Mouse (Mus musculus) intestine, postnatal 0 days (tissue): ENCODE data around the gene Sntb2. TPM values are rescaled to one million over a fixed set of nuclear protein-coding genes. Genes with fewer than 3 reads are reported as not detected.
A peak's percentile ranks its signal among the peaks of the same experiment; 100 is the strongest.
"Not testable (repeated sequence)": the region's sequence is repeated elsewhere in the genome, so short reads cannot be mapped to it uniquely, and the experiment has no call there.

Source experiments
- ATAC-seq: fragments of 200-750 bp; cut with Nextera tagmentation; 2 replicates; pipeline ENCODE4 v1.8.0; 2017; ENCODE audit warnings: mild to moderate bottlenecking, moderate TSS enrichment, moderate library complexity
- H3K27ac ChIP-seq: fragments of 300-500 bp; sonication (generic); 2 replicates; pipeline ENCODE4 v1.5.1; 2014; ENCODE audit warnings: mild to moderate bottlenecking, low read depth, low read length, moderate library complexity
- H3K27me3 ChIP-seq: fragments of 300-500 bp; sonication (generic); replicated peaks from 2 replicates; pipeline ENCODE4 v1.6.1; 2014; ENCODE audit warnings: low read length, mixed read lengths; ENCODE audit not compliant: control insufficient read depth, insufficient read depth
- H3K36me3 ChIP-seq: fragments of 300-500 bp; sonication (generic); 2 replicates; pipeline ENCODE4 v1.6.1; 2014; ENCODE audit warnings: mild to moderate bottlenecking, moderate library complexity; ENCODE audit not compliant: control insufficient read depth, insufficient read depth
- H3K4me1 ChIP-seq: fragments of 300-500 bp; sonication (generic); replicated peaks from 2 replicates; pipeline ENCODE4 v1.6.1; 2014; ENCODE audit warnings: antibody characterized with exemption, low read length, mixed read lengths; ENCODE audit not compliant: control insufficient read depth, insufficient read depth
- H3K4me2 ChIP-seq: fragments of 300-500 bp; sonication (generic); replicated peaks from 2 replicates; pipeline ENCODE4 v1.6.1; 2014; ENCODE audit warnings: low read depth, mild to moderate bottlenecking, moderate library complexity
- H3K4me3 ChIP-seq: fragments of 300-500 bp; sonication (generic); 2 replicates; pipeline ENCODE4 v1.5.1; 2014; ENCODE audit warnings: low read depth, low read length
- H3K9ac ChIP-seq: fragments of 300-500 bp; sonication (generic); 2 replicates; pipeline ENCODE4 v1.6.1; 2014; ENCODE audit warnings: mild to moderate bottlenecking, low read depth, low read length
- H3K9me3 ChIP-seq: fragments of 300-500 bp; sonication (generic); 2 replicates; pipeline ENCODE4 v1.6.1; 2016; ENCODE audit warnings: mixed run types; ENCODE audit not compliant: control insufficient read depth
- CTCF ChIP-seq: sonication (generic); IDR thresholded peaks from 2 replicates; pipeline ENCODE4 v1.5.1; 2016; ENCODE audit warnings: low read depth, mild to moderate bottlenecking, control low read depth, antibody characterized with exemption, moderate library complexity
- WGBS: fragments of 180-500 bp; shearing (Covaris S2); extraction: QIAGEN DNeasy Blood & Tissue Kit; methylation state at CpG from one replicate; pipeline ENCODE4 v1.1.7; 2014; 5-methylcytosine and 5-hydroxymethylcytosine counted together
- polyA plus RNA-seq: library from polyadenylated mRNA; unstranded; fragments of >200 nt; fragmentation: Nextera tagmentation; extraction: Ambion mirVana; gene quantifications from 2 replicates; pipeline ENCODE4 v1.2.1, GENCODE M21; 2015

The Sntb2 gene
- polyA plus RNA-seq, 1 experiment from 2014 or later = 8.3 TPM

DNA sequence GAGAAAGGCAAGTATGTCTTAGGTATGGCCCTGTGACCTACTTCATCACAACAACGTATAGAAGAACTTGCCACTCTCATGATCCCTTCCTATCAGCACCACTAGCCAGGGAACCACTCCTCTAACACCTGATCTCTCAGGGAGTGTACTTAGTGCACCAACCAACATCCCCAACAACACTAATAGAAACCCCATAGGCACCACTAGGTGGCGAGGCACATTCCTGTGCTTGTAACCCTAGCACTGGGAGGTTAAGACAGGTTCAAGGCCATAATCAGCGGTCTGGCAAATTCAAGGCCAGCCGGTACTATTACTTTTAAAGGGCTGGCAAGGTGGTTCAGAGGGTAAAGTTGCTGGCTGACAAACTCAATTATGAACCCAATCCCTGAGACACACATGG lies 8.3 kb upstream of the Sntb2 start:
- Histone ChIP-seq H3K4me3 (no peak overlapping the region), H3K4me2 (no peak overlapping the region), H3K27me3 (no peaks in the 10 kb centered on the region), H3K9ac (no peak overlapping the region), H3K36me3 (peaks cover 6% of the 10 kb centered on the region; the same call in 1 of the 2 replicates), H3K4me1 (no peaks in the 10 kb centered on the region), H3K27ac (no peak overlapping the region), H3K9me3 (no peaks in the 10 kb centered on the region)
- 44% methylated on average over 4 of the region's 4 CpGs for WGBS
- peak; percentile 77 for TF ChIP-seq CTCF
- ATAC-seq = peak; percentile 33; the same call in 1 of the 2 replicates

- not testable (repeated sequence) for ATAC-seq, H3K27ac ChIP-seq, H3K4me1 ChIP-seq, H3K27me3 ChIP-seq, H3K4me2 ChIP-seq, H3K4me3 ChIP-seq, H3K9ac ChIP-seq, H3K36me3 ChIP-seq, H3K9me3 ChIP-seq
- 97% methylated on average over 10 of the region's 11 CpGs for WGBS
These were observed 7.4 kb upstream of the Sntb2 start for GRCm38 (mm10) chr8:106928182-106928581.

- no peaks in the 10 kb centered on the region for H3K36me3 ChIP-seq
- H3K27me3 ChIP-seq = no peaks in the 10 kb centered on the region
- H3K9ac ChIP-seq = no peak overlapping the region; the same call in 1 of the 2 replicates
- WGBS = 33% methylated on average over 6 of the region's 6 CpGs
- 0 out of 2 replicates have a peak overlapping the region, but pooled peaks have one; percentile 15 for H3K27ac ChIP-seq
- H3K9me3 ChIP-seq = no peaks in the 10 kb centered on the region
- H3K4me3 ChIP-seq = no peak overlapping the region
- no peak for ATAC-seq
- no peak for TF ChIP-seq CTCF
- H3K4me2 ChIP-seq = no peak overlapping the region
- H3K4me1 ChIP-seq = no peaks in the 10 kb centered on the region
These were observed 6.2 kb upstream of the Sntb2 start for GRCm38 (mm10) chr8:106929155-106929913.

- no peak for ATAC-seq
- no peak overlapping the region for H3K4me3 ChIP-seq
- no peaks in the 10 kb centered on the region for H3K36me3 ChIP-seq
- H3K9me3 ChIP-seq = no peaks in the 10 kb centered on the region
- H3K4me2 ChIP-seq = no peak overlapping the region
- H3K9ac ChIP-seq = no peak overlapping the region
- H3K27ac ChIP-seq = 0 out of 2 replicates have a peak overlapping the region, but pooled peaks have one; percentile 15
- H3K4me1 ChIP-seq = no peaks in the 10 kb centered on the region
- no peak for TF ChIP-seq CTCF
- WGBS = 72% methylated on average over 5 of the region's 5 CpGs
- H3K27me3 ChIP-seq = no peaks in the 10 kb centered on the region
These were observed 5.6 kb upstream of the Sntb2 start for GRCm38 (mm10) chr8:106929921-106930320.

GRCm38 (mm10) chr8:106932376-106933065 lies 3.0 kb upstream of the Sntb2 start:
- Histone ChIP-seq H3K9me3 (no peaks in the 10 kb centered on the region), H3K4me2 (peak overlapping the region; percentile 46), H3K4me1 (peaks cover 3% of the 10 kb centered on the region; the same call in 1 of the 2 replicates), H3K36me3 (no peaks in the 10 kb centered on the region), H3K9ac (no peak overlapping the region), H3K4me3 (no peak overlapping the region), H3K27me3 (no peaks in the 10 kb centered on the region), H3K27ac (no peak overlapping the region)
- 20% methylated on average over 22 of the region's 22 CpGs for whole genome bisulfite sequencing
- no peak for ATAC-seq
- TF ChIP-seq CTCF = 0 out of 2 replicates have a peak, but pooled peaks have one; percentile 3

GRCm38 (mm10) chr8:106933506-106934143 lies 1.9 kb upstream of the Sntb2 start:
- no peak overlapping the region for H3K9ac ChIP-seq
- no peaks in the 10 kb centered on the region for H3K9me3 ChIP-seq
- H3K27ac ChIP-seq = no peak overlapping the region
- 88% methylated on average over 4 of the region's 4 CpGs for WGBS
- no peaks in the 10 kb centered on the region for H3K27me3 ChIP-seq
- no peak for ATAC-seq
- H3K4me2 ChIP-seq = no peak overlapping the region
- TF ChIP-seq CTCF = no peak
- peaks cover 3% of the 10 kb centered on the region; the same call in 1 of the 2 replicates for H3K4me1 ChIP-seq
- H3K36me3 ChIP-seq = no peaks in the 10 kb centered on the region
- no peak overlapping the region for H3K4me3 ChIP-seq
